Comparison of ENCODE assay signal across 26 mouse cellular contexts in genomic region chr13:57744667-57745066, GRCm38 (mm10).
"Had no signal": no experiment of that assay in that cellular context is flagged by ENCODE, and none has a peak within 500 bp of the region (broad histone marks: within the 10 kb centered on the region; RNA-seq: fewer than 3 reads in every experiment).

No protein-coding gene starts in this region.

- H3K36me3 ChIP-seq: heart, embryonic 13.5 days; heart, embryonic 15.5 days; hindbrain, embryonic 12.5 days; hindbrain, embryonic 15.5 days; kidney, embryonic 15.5 days; limb, embryonic 10.5 days; limb, embryonic 12.5 days; liver, embryonic 12.5 days had no signal

- H3K9ac ChIP-seq: heart, embryonic 13.5 days; heart, embryonic 15.5 days; hindbrain, embryonic 12.5 days; hindbrain, embryonic 15.5 days; kidney, embryonic 15.5 days; limb, embryonic 12.5 days; liver, embryonic 12.5 days; liver, embryonic 14.5 days had no signal

- DNase-seq: gastrocnemius, postnatal 14 days; gastrocnemius, postnatal 36 days; heart, adult 11 months; heart, adult 2 months; heart, postnatal 14 days; heart, postnatal 36 days; kidney, adult 11 months; kidney, adult 2 months; kidney, adult 9 months; kidney, postnatal 14 days; kidney, postnatal 36 days; layer of hippocampus, adult 9-11 months; layer of hippocampus, postnatal 36 days had no signal

- H3K27me3 ChIP-seq: heart, embryonic 13.5 days; heart, embryonic 15.5 days; hindbrain, embryonic 12.5 days; hindbrain, embryonic 15.5 days; kidney, embryonic 15.5 days; liver, embryonic 12.5 days had no signal

- H3K4me2 ChIP-seq: heart, embryonic 11.5 days; heart, embryonic 13.5 days; heart, embryonic 15.5 days; hindbrain, embryonic 12.5 days; hindbrain, embryonic 15.5 days; kidney, embryonic 15.5 days; limb, embryonic 12.5 days; liver, embryonic 12.5 days had no signal

- H3K27ac ChIP-seq: heart, adult 2 months; heart, embryonic 13.5 days; heart, embryonic 15.5 days; hindbrain, embryonic 12.5 days; hindbrain, embryonic 15.5 days; hindbrain, postnatal 0 days; kidney, embryonic 15.5 days; kidney, postnatal 0 days; limb, embryonic 10.5 days; limb, embryonic 12.5 days; liver, embryonic 12.5 days; liver, embryonic 14.5 days had no signal

- H3K4me1 ChIP-seq: heart, embryonic 15.5 days had no signal

- H3K4me3 ChIP-seq: heart, adult 2 months; heart, embryonic 13.5 days; heart, embryonic 15.5 days; hindbrain, embryonic 12.5 days; hindbrain, embryonic 15.5 days; kidney, embryonic 15.5 days; limb, embryonic 10.5 days; limb, embryonic 12.5 days; liver, embryonic 12.5 days had no signal

- ATAC-seq: hindbrain, postnatal 0 days; intestine, embryonic 16.5 days; liver, embryonic 12.5 days had no signal

- H3K9me3 ChIP-seq: heart, embryonic 15.5 days; kidney, embryonic 15.5 days; limb, embryonic 10.5 days had no signal
